Mouse (Mus musculus) small intestine, adult 2 months (tissue): ENCODE data around the gene Adgrb3.

Experiments used
- CTCF ChIP-seq: fragments of 200-500 bp; IDR thresholded peaks from 2 replicates; pipeline ENCODE4 v1.5.1; 2012; ENCODE audit warnings: low read depth, mild to moderate bottlenecking, control low read depth, inconsistent platforms, low read length, moderate library complexity, mixed read lengths; ENCODE audit not compliant: insufficient replicate concordance, insufficient read length; ENCODE audit errors: extremely low read depth
- POLR2A ChIP-seq: fragments of 200-500 bp; IDR thresholded peaks from 2 replicates; pipeline ENCODE4 v1.6.1; 2012; ENCODE audit warnings: low read depth, mild to moderate bottlenecking, control low read depth, inconsistent platforms, low read length, moderate library complexity

DNA sequence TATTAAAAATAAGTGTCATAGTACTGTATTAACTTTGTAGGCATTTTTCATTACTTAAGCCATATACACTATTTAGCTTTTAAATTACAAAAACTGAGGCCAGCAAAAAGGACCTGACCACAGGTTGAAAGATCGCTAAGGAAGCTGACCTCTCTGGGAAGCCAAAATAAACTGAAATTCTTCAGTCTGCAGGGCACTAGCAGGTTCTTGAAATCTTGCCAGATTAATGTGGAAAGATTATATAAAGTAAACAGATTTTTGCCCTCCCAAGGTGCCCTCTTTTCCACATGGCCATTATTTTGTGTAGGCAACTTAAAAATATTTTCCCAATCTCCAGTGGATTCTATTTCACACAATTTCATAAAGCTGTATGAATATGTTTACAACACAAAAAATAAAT, 14.0 kb downstream of the Adgrb3 start:
- TF ChIP-seq CTCF (no peak), POLR2A (no peak)
